Mouse (Mus musculus) CD8-positive naive resting alpha-beta T cell, adult 57 days (primary cell): ENCODE measurements around the gene Selenom. TPM values are rescaled to one million over a fixed set of nuclear protein-coding genes. Genes with fewer than 3 reads are reported as not detected.

ENCODE experiments used
- total RNA-seq: library from RNA; stranded (reverse); gene quantifications from one replicate; pipeline ENCODE4 v1.2.4, GENCODE M21; 2023

Gene Selenom
- not detected for total RNA-seq

DNA sequence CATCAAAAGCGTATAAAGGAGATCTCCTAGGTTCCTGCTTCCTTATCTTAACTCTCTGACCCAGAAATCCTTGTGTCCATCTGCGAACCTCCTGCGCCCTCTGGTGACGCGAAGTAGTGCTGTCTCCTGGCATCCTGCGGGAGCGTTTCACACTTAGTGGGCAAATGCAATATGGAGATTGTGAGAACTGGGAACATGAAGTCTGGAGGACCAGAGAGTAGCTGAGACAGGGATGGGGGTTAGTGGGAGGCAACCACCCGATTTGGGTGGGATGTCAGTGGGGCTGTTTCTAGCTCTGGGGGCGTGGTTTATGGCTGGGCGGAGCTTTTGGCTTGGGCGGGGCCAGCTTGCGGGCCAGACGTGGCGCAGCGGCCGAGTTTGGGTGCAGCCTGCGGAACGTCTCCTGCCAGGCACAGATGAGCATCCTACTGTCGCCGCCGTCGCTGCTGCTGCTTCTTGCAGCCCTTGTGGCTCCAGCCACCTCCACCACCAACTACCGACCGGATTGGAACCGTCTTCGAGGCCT lies at the start of gene Selenom:
Gene Selenom, plus strand, starts transcription at position 156 of the 526 bp plus-strand sequence.

GRCm38 (mm10) chr11:3487952-3488570 lies 26.4 kb upstream of the Selenom start, which contains the start of gene Pla2g3:
TSS of gene Pla2g3 (plus strand) at chr11:3488284.

DNA sequence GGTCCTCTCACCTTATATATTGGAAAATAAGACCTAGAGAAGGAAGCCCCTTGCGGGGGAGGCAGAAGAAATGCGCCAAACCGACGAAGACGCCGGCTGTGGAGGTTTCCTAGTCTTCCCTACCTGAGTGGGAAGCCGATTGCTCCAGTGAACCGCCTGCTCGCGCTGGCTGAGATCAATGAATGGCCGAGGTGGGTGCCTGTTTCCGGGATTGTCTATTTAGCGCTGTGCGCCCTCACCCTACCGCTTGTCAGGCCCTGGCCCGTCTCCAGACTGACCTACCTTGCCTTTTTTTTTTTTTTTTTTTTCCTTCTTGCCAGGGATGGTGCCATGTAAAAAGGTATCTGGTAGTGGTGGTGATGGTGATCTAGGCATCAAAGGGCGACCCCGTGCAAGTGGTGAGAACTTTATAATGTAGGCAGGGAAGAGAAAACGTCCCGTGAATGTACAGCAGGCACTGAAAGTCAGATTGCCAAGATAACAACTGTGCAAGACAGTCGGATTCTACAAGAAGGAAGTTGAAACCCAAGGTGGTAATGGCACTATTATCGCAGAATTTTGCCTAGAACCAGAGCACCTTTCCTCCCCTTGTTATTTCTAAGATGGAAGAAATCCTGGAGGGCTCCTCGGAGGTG lies 26.1 kb downstream of the Selenom start, which contains the start of gene Smtn:
Gene Smtn, minus strand, starts transcription at position 162 of the 635 bp plus-strand sequence.

Other genes with a start within 250 kb of the Selenom start
- gene Drg1, start 248.3 kb upstream of the Selenom start, total RNA-seq = 57.6 TPM
- gene Patz1, start 225.8 kb upstream of the Selenom start, total RNA-seq = 68.6 TPM
- 374 TPM for gene Pik3ip1, start 184.3 kb upstream of the Selenom start, total RNA-seq
- 113 TPM for gene Limk2, start 105.5 kb upstream of the Selenom start, total RNA-seq
- 16.9 TPM for gene Rnf185, start 62.3 kb upstream of the Selenom start, total RNA-seq
- gene Pla2g3, start 26.4 kb upstream of the Selenom start, total RNA-seq = not detected
- not detected for gene Inpp5j, start 9.9 kb upstream of the Selenom start, total RNA-seq
- 0.70 TPM for gene Smtn, start 25.9 kb downstream of the Selenom start, total RNA-seq
- gene Morc2a, start 134.5 kb downstream of the Selenom start, total RNA-seq = 59.7 TPM